In genomic region chr6:48178360-48179120, GRCm38 (mm10) we compare ENCODE assay signal across 10 mouse cellular contexts.
DNase-seq lines count a peak whose midpoint lies in the region; ATAC-seq lines count a peak whose summit lies in the region.
"Had no signal": no experiment of that assay in that cellular context is flagged by ENCODE, and none has a peak within 500 bp of the region (broad histone marks: within the 10 kb centered on the region; RNA-seq: fewer than 3 reads in every experiment).

No protein-coding gene starts in this region.

- no peaks in the 10 kb centered on the region for H3K36me3 ChIP-seq in kidney, embryonic 16.5 days (ENCODE audit: insufficient read depth, low read length)
- no peaks in the 10 kb centered on the region for H3K36me3 ChIP-seq in embryonic facial prominence, embryonic 11.5 days (replicated peaks; ENCODE audit: control insufficient read depth, insufficient read depth, low read depth, low read length)
- no peaks in the 10 kb centered on the region for H3K36me3 ChIP-seq in hindbrain, embryonic 16.5 days (ENCODE audit: control insufficient read depth, insufficient read depth, low read length)
- no peaks in the 10 kb centered on the region for H3K36me3 ChIP-seq in neural tube, embryonic 13.5 days
- no peaks in the 10 kb centered on the region for H3K36me3 ChIP-seq in liver, embryonic 12.5 days

- no peak overlapping the region for H3K27ac ChIP-seq in kidney, embryonic 16.5 days (ENCODE audit: low read length)
- no peak overlapping the region for H3K27ac ChIP-seq in embryonic facial prominence, embryonic 11.5 days (replicated peaks; ENCODE audit: low read depth, low read length)
- H3K27ac ChIP-seq in hindbrain, embryonic 16.5 days (ENCODE audit: low read depth, low read length): no peak overlapping the region
- no peak overlapping the region for H3K27ac ChIP-seq in neural tube, embryonic 13.5 days (replicated peaks)
- no peak overlapping the region for H3K27ac ChIP-seq in liver, embryonic 12.5 days

- ATAC-seq in kidney, embryonic 16.5 days (ENCODE audit: low FRiP score, low TSS enrichment): 0 out of 2 replicates have a peak, but pooled peaks have one; percentile 27
- ATAC-seq in embryonic facial prominence, embryonic 11.5 days (replicated peaks; ENCODE audit: insufficient number of reproducible peaks, low FRiP score, low TSS enrichment, low read depth): 0 out of 2 replicates have a peak, but pooled peaks have one; percentile 23
- ATAC-seq in hindbrain, embryonic 16.5 days: peak; percentile 77
- peak; percentile 69 for ATAC-seq in neural tube, embryonic 13.5 days (ENCODE audit: low read depth)
- ATAC-seq in liver, embryonic 12.5 days: no peak
- ATAC-seq: intestine, embryonic 16.5 days; liver, postnatal 0 days had no signal

- H3K4me2 ChIP-seq in kidney, embryonic 16.5 days (replicated peaks; ENCODE audit: low read depth, low read length): no peak overlapping the region
- H3K4me2 ChIP-seq in embryonic facial prominence, embryonic 11.5 days (ENCODE audit: low read depth, low read length): no peak overlapping the region
- H3K4me2 ChIP-seq in hindbrain, embryonic 16.5 days (ENCODE audit: low read length): no peak overlapping the region
- no peak overlapping the region for H3K4me2 ChIP-seq in neural tube, embryonic 13.5 days
- no peak overlapping the region for H3K4me2 ChIP-seq in liver, embryonic 12.5 days

- no peak overlapping the region for H3K9ac ChIP-seq in kidney, embryonic 16.5 days (replicated peaks; ENCODE audit: low read length)
- H3K9ac ChIP-seq in embryonic facial prominence, embryonic 11.5 days (replicated peaks; ENCODE audit: low read length): no peak overlapping the region
- H3K9ac ChIP-seq in hindbrain, embryonic 16.5 days (ENCODE audit: low read depth, low read length): peak overlapping the region; percentile 17
- H3K9ac ChIP-seq in neural tube, embryonic 13.5 days: no peak overlapping the region
- H3K9ac ChIP-seq in liver, embryonic 12.5 days: no peak overlapping the region
- H3K9ac ChIP-seq: liver, postnatal 0 days had no signal

- no peaks in the 10 kb centered on the region for H3K27me3 ChIP-seq in kidney, embryonic 16.5 days (ENCODE audit: insufficient read depth, low read length)
- H3K27me3 ChIP-seq in embryonic facial prominence, embryonic 11.5 days (ENCODE audit: control insufficient read depth, insufficient read depth, low read length): no peaks in the 10 kb centered on the region
- H3K27me3 ChIP-seq in hindbrain, embryonic 16.5 days (replicated peaks; ENCODE audit: control insufficient read depth, insufficient read depth, low read length): no peaks in the 10 kb centered on the region
- H3K27me3 ChIP-seq in neural tube, embryonic 13.5 days: no peaks in the 10 kb centered on the region
- no peaks in the 10 kb centered on the region for H3K27me3 ChIP-seq in liver, embryonic 12.5 days (replicated peaks)

- H3K4me3 ChIP-seq in kidney, embryonic 16.5 days (ENCODE audit: low read length): no peak overlapping the region
- no peak overlapping the region for H3K4me3 ChIP-seq in embryonic facial prominence, embryonic 11.5 days (ENCODE audit: low read depth, low read length)
- H3K4me3 ChIP-seq in hindbrain, embryonic 16.5 days (ENCODE audit: low read length): no peak overlapping the region
- H3K4me3 ChIP-seq in neural tube, embryonic 13.5 days: no peak overlapping the region
- H3K4me3 ChIP-seq in liver, embryonic 12.5 days: no peak overlapping the region

- WGBS in kidney, embryonic 16.5 days: 62% methylated on average over 3 of the region's 3 CpGs
- 56% methylated on average over 3 of the region's 3 CpGs for WGBS in embryonic facial prominence, embryonic 11.5 days
- 66% methylated on average over 3 of the region's 3 CpGs for WGBS in hindbrain, embryonic 16.5 days
- WGBS in neural tube, embryonic 13.5 days: 58% methylated on average over 3 of the region's 3 CpGs
- WGBS in liver, embryonic 12.5 days (ENCODE audit: insufficient replicate concordance): 47% methylated on average over 3 of the region's 3 CpGs

- H3K9me3 ChIP-seq in kidney, embryonic 16.5 days (ENCODE audit: low read length): no peaks in the 10 kb centered on the region
- no peaks in the 10 kb centered on the region for H3K9me3 ChIP-seq in embryonic facial prominence, embryonic 11.5 days (replicated peaks; ENCODE audit: control insufficient read depth, low read length)
- H3K9me3 ChIP-seq in hindbrain, embryonic 16.5 days (ENCODE audit: control insufficient read depth, low read length): no peaks in the 10 kb centered on the region
- no peaks in the 10 kb centered on the region for H3K9me3 ChIP-seq in neural tube, embryonic 13.5 days
- no peaks in the 10 kb centered on the region for H3K9me3 ChIP-seq in liver, embryonic 12.5 days (replicated peaks)

- no peaks in the 10 kb centered on the region for H3K4me1 ChIP-seq in kidney, embryonic 16.5 days (ENCODE audit: insufficient read depth, low read length)
- no peaks in the 10 kb centered on the region for H3K4me1 ChIP-seq in embryonic facial prominence, embryonic 11.5 days (ENCODE audit: control insufficient read depth, insufficient read depth, low read length)
- no peaks in the 10 kb centered on the region for H3K4me1 ChIP-seq in hindbrain, embryonic 16.5 days (ENCODE audit: control insufficient read depth, insufficient read depth, low read depth, low read length)
- H3K4me1 ChIP-seq in neural tube, embryonic 13.5 days (replicated peaks): peaks cover 9% of the 10 kb centered on the region; the same call in 1 of the 2 replicates
- no peaks in the 10 kb centered on the region for H3K4me1 ChIP-seq in liver, embryonic 12.5 days

- DNase-seq in kidney, postnatal 14 days: no peak
- DNase-seq in embryonic facial prominence, embryonic 11.5 days (ENCODE audit: low spot score): no peak
- DNase-seq in testis, postnatal 10 days (ENCODE audit: low spot score): no peak
- DNase-seq in kidney, adult 11 months: no peak
